Mouse (Mus musculus) liver, postnatal 0 days (tissue): ENCODE measurements around the gene B3galt5.

Experiments used
- CTCF ChIP-seq: sonication (generic); IDR thresholded peaks from 2 replicates; pipeline ENCODE4 v1.5.1; 2016; ENCODE audit warnings: antibody characterized with exemption, low read depth
- EP300 ChIP-seq: IDR thresholded peaks from 2 replicates; pipeline ENCODE4 v1.6.1; 2016; ENCODE audit warnings: antibody characterized with exemption, low read depth, mild to moderate bottlenecking

DNA sequence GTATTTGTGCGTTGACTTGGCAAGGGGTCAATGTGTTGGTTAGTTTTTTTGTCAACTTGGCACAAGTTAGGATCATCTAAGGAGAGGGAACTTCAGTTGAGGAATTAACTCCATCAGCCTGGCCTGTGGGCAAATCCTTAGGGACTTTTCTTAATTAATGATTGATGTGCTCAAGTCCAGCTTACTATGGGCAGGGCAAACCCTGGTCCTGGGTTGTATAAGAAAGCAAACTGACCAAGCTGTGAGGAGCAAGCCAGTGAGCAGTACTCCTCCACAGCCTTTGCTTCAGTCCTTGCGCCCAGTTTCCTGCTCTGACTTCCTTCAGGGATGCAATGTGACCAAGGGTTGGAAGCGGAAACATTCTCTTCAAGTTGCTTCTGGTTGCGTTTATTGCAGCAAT lies 87.6 kb downstream of the B3galt5 start:
- TF ChIP-seq CTCF (no peak), EP300 (no peak)
